Mouse (Mus musculus) right cerebral cortex, postnatal 14 days (tissue): Measurements from ENCODE around the gene Tmsb4x.

Experiments
- DNase-seq: peaks from one replicate; pipeline ENCODE4 v3.0.0; 2022

Gene Tmsb4x

GRCm38 (mm10) chrX:167179961-167180642 is 29.0 kb downstream of the Tmsb4x start:
- DNase-seq = no peak

- no peak for DNase-seq
These were observed 29.6 kb downstream of the Tmsb4x start for GRCm38 (mm10) chrX:167179549-167179948.

GRCm38 (mm10) chrX:167175319-167175718 is 33.8 kb downstream of the Tmsb4x start:
- no peak for DNase-seq

GRCm38 (mm10) chrX:167174311-167174710 is 34.8 kb downstream of the Tmsb4x start:
- DNase-seq = no peak

GRCm38 (mm10) chrX:167172256-167172655 is 36.9 kb downstream of the Tmsb4x start:
- no peak for DNase-seq

GRCm38 (mm10) chrX:167171281-167171680 is 37.8 kb downstream of the Tmsb4x start:
- DNase-seq = no peak

- DNase-seq = no peak
These were observed 41.8 kb downstream of the Tmsb4x start for GRCm38 (mm10) chrX:167167282-167167681.

GRCm38 (mm10) chrX:167166051-167166450 is 43.1 kb downstream of the Tmsb4x start:
- no peak for DNase-seq

- DNase-seq = no peak
These were observed 51.4 kb downstream of the Tmsb4x start for GRCm38 (mm10) chrX:167157691-167158090.
